Mouse (Mus musculus) embryonic stem cell, embryonic (primary cell): ENCODE measurements at regions not wholly inside any gene's neighbourhood (a gene's known extent, or its start where the extent isn't known, plus 50 kb on each side); places are given as distances from the start of the nearest gene placed in this dataset.
"Not testable (repeated sequence)": the region's sequence is repeated elsewhere in the genome, so short reads cannot be mapped to it uniquely, and the experiment has no call there.

Experiments
- CTCF ChIA-PET, 4 experiments: fragments of 300-600 bp in 2 of 4; fragments of 350-600 bp in 2 of 4; sonication (Branson Sonifier 250); formaldehyde crosslinking; loops; one replicate each; lab custom pipeline; 2022; ENCODE audit warnings: inconsistent platforms in 2 of 4; lab: Charles Lee
- POLR2A ChIA-PET, 4 experiments: fragments of 300-600 bp in 2 of 4; fragments of 350-600 bp in 2 of 4; sonication (Branson Sonifier 250); formaldehyde crosslinking; loops; one replicate each; lab custom pipeline; 2022; ENCODE audit warnings: antibody characterized with exemption in 4 of 4, inconsistent platforms in 1 of 4; lab: Charles Lee

DNA sequence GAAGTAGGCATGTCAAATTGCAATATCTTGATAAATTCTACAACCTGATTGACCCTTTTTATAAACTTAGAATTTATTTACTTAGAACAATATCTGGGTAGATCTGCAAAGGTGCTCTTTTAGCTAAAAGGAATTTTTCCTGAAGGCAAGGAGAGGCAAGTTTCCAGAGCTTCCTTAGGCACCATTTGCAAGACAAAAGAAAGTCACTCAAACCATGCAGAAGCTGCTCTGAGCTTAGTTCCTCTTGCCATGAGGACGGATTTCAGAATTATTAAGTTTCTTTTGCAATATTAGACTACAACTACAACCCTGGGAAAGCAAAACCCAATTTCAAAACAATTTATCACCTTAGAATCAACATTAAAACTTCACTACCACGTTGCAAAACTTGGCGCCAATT is 429.2 kb upstream of the Magi2 start:
- CTCF ChIA-PET: not testable (repeated sequence)
- POLR2A ChIA-PET: interaction anchor here (0.6 to 3.9 kb wide), 9 partner anchors 35 to 465 kb away, joined by 3 to 44 read pairs (median 4); no protein-coding TSS in a partner anchor

DNA sequence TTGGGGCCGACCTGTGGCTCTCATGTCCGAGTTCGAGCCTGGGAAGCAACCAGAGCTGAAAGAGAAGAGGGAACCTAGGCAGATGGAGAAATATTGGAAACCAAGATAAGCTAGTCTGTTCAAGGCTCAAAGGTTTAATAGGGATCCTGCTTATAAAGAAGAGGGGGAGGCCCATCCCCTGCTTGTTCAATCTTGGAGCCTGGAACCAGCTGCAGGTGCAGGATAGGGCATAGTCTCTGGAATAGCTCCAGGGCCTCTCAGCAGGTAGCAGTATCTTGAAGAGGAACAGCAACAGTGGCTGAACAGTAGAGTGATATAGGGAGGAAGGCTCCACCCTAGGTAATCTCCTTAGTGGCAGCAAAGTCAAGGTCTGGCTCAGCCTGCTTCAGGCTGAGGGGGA is 427.3 kb upstream of the Magi2 start:
- POLR2A ChIA-PET: interaction anchor here in 3 of 4 experiments (0.7 to 3.9 kb wide), 7 partner anchors 14 to 234 kb away, joined by 3 to 44 read pairs (median 6); no protein-coding TSS in a partner anchor
- CTCF ChIA-PET: not testable (repeated sequence)
